Mouse (Mus musculus): Measurements from ENCODE around the gene Man1c1.

Gene Man1c1

DNA sequence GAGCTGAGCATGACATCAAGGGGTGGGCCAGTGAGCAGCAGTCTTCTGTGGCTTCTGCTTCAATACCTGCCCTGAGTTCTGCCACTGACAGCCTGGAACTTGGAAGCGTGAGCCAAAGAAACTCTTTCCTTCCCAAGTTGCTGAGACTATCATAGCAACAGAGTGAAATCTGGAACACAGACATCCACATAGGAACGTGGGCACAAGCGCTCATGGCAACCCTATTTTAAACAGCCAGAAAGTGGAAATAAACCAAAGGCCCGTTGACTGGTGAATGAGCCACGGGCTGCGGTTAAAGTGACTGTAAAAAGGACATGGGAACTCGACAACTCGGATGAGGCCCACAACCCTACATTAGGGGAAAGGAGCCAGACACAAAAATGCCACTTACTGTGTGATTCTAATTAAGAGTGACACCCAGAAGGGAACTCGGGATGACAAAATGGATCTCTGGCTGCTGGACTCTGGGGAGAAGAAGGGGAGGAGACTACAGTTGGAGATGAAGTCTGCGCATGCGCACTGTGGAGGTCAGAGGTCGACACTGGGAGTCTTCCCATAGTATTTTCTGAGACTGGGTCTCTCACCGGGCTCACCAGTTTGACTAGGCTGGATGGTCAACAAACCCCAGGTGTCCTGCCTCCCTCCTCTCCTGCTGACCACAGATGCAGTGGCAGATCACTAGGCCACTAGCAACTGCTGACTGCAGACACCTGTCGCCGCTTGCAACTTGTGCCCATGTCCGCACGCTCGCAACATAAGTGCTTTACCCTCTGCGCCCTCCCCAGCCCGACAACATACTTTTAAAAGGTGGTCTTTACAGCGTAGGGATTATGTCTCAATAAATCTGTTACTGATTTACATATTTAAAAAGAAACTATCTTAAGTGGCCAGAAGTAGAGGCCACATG is 58.8 kb downstream of the Man1c1 start:
- in situ Hi-C loops (cut with MboI, MseI): no loop called here

DNA sequence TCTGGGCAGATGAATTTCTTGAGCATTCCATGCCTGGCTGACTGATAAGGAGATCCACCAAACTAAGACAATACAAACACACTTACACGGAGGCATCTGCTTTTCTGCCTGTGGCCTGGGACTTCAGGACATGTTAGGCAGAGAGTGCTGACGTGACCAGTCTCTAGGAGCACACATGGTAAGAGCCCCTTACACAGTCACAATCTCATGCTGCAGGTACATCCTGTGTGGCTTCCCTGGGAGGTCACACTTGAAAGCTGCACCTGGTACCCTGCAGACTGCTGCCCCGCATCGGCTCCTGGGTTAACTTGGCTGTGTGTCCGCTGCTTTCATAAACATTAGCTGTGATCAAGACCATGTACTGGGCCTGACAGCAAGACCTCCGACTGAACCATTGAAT is 59.7 kb downstream of the Man1c1 start:
- in situ Hi-C loops (cut with MboI, MseI): no loop called here

DNA sequence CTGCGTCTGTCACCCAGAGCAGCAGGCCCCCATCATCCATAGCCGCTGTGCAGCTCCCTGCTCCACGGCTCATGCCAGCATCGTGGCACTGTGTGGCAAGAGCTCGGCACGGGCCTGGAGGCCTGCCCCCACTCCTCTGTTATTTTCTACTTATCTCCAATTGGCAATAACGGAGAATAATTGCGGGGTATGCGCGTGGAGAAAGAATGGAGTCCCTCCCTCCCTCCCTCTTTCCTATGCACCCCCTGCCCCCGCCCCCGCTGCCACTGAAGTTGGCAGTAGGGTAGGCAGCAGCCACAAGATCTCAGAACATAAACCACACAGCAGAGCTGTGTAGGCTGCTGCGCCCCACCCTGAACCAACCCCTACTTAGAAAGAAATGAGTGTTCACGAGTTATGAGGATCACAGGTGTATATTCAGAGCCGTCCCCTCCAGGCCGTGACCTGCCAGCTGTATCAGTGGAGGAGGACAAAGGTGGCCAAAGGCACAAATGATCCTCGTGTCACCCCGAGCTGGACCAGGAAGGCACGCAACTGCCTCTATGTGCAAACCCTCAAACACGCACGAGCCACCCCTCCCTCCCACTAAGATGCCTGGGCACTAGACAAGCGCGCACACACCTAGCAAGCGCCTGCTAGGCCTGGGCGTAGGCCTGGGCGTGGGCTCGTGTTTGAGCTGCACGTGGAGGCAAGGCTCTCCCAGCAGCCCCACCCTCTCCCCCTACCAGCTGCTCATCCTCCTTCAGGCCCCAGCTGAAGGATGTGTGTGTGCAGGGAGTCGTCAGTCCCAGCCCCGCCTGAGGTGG is 62.2 kb downstream of the Man1c1 start:
- in situ Hi-C loops (cut with MboI, MseI): no loop called here

DNA sequence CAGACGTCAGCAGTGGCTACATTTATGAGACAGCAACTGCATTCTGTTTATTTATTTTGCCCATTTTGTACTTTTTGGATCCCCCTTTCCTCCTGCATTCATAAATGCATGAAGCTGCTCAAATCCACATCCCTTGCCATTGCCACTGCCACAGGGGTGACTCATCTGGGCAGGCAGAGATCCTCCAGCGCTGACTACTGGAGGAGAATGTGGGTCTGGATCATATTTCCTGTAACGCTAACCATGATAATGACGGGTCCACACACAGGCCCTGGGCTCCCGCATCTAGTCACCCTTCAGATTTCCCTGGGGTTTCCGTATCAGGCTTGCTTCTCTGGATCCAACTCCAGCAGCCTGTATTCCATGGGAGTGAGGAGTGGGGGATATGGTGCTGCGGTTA is 64.8 kb downstream of the Man1c1 start:
- in situ Hi-C loops (cut with MboI, MseI): no loop called here

DNA sequence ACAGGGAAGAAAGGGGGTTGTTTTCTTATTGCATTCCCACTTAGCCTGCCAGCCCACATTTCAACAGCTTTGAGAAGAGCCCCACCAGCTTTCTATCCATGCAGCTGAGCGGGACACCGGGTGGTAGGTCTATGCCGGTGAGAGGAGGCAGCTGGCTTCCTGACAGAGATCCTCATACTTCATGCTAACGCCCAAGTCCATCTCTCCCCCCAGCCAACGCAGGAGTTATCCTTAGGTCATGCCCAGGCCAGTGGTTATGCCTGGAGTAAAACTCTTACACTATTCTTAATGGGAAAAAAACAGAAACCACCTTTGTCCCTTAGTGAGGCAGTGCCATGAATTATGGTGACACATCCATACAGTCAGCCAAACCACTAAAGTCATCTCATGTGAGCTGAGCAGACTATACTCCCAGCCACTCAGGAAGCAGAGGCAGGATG is 66.0 kb downstream of the Man1c1 start:
- in situ Hi-C loops (cut with MboI, MseI): no loop called here

DNA sequence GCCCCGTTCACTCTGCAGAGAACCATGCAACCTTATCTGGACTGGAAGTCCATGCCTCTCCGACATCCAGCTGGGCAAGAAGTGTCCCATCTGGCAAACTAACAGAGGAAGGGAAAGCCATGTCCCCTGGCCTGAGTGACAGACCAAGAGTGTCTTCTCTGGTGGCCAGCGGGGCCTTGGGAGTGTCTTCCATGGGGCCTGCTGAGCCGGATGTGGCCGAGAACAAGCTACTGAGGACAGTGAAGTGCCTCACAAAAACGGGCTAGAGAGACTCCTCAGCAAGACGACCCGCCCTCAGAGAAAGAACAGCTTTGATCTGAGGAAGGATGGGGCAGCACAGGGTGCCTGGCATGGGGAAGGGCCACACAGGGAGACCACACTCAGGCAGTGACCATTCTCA is 67.7 kb downstream of the Man1c1 start:
- in situ Hi-C loops (cut with MboI, MseI): no loop called here

DNA sequence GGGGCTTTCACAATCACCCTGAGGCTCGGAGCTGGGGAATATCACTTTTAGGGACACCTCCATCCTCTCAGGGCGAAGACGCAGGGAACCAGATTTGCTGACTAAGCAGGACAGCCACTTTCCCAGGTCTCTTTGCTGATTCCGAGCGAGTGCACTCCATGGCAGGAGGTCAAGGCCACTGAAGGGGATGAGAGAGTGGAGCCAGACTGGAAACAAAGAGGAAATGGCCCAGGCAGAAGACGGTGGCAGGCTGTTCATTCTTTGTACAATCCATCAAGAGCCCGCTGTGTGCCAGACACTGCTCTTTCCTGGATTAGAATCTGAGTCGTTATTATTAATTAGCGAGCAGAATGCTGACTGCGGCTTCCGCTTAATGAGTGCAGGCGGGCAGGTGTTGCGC is 70.1 kb downstream of the Man1c1 start:
- in situ Hi-C loops (cut with MboI, MseI): no loop called here

DNA sequence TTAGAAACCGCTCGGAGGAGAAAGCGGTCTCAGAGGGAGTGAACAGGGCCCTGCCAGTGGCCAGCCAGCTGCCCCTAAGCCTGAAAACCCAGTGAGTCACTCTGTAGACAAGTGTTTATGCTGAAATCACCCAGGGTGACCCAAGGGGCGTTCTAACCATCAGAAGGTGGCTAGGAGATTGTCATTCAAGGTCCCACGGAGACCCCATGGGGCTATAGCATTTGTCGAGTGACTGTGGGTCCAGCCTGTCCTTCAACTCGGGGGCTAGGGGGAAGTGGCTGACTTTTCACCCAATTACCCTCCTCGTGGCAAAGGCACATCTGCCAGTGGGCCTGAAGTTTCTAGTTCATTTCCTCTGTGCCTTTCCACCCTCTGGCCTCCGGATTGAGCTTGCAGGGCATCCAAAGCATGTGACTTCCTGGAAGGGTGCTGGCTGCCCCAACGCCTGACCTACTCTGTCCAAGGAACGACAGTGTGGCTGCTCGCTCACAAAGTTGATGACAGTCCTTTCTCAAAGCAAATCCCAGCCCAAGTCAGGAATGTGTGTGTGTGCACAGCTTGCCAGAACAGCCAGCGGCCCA is 71.9 kb downstream of the Man1c1 start:
- in situ Hi-C loops (cut with MboI, MseI): no loop called here

DNA sequence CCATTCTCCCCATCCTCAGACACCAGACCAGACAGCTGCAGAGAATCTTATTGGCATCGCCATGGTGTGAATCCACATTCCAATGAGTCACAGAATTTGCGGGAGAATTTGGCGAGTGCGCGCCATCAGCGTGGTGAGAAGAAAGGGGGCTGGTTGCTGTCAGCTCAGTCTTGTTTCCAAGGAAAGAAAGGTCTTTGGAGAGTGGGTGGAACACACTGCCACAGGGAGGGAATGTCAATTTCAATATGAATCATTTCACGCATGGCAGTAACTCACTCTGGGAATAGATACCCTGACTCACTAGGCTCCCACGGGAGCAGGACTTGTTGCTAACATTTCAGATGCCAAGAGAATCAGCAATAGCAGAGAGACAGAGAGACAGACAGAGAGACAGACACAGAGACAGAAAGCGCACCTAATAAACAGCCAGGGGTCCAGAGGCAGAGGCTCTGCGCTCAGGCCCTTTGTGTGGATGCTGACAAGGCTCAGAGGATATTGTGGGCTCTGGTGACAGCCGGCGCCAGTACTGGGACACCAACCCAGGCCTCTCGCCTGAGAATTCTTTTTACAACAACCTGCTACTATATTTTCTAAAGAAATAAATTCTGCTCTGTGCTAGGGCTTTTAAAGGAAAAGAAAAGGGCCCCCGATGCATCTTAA is 72.5 kb downstream of the Man1c1 start:
- in situ Hi-C loops (cut with MboI, MseI): no loop called here

DNA sequence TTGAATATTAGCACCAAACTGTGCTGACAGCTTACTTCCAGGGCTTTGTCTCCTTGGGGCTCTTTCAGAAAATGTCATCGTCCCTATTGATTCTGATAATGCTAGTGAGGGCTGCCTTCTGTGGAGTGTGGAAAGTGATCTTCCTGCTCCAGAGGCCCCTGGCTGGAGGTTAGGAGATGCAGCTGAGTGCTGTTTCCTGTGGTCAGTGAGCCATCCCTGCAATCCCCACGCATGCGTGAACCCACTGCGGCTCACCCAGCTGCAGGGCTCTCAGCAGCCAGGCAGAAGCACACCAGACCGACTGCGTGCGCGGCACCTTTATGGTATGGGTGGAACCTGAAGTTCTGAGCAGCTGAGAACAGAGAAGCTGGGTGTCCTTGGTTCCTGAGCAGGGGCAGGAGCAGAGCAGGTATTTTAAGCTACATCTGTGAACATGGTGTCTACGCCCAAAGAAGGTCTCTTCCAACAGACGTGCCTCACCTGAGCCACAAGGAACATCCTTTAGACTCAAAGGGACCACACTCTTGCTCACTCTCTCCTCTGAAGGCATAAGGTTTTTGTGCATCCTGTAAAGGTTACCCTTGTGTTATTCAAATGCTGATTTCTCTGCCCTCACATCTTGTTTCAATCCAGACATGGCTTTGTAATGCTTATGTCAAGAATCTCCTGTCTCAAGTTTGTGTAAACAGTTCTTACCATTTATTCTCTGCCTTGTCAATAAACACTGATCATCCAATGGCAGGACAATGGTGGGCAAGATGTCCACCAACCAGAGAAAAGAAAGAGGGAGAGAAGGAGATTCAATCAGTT is 75.3 kb downstream of the Man1c1 start:
- in situ Hi-C loops (cut with MboI, MseI): no loop called here

DNA sequence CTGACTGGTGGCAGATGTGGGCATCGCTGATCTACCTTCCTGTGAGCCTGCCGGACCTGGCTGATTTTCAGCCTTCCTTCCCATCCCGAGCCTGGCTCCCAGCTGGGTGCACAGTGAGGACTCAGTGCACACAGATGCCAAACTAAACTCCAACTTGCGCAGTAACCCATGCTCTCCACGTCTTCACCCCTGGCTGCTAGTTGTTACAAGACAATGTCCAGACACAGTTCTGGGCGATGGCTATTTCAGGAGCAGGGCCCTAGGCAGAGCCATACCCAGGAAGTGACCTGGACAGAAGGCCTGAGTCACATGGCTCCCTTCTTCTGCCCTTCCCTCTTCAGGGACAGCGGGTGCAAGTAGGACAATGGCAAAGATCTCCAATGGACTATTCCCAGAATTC is 76.0 kb downstream of the Man1c1 start:
- in situ Hi-C loops (cut with MboI, MseI): no loop called here

DNA sequence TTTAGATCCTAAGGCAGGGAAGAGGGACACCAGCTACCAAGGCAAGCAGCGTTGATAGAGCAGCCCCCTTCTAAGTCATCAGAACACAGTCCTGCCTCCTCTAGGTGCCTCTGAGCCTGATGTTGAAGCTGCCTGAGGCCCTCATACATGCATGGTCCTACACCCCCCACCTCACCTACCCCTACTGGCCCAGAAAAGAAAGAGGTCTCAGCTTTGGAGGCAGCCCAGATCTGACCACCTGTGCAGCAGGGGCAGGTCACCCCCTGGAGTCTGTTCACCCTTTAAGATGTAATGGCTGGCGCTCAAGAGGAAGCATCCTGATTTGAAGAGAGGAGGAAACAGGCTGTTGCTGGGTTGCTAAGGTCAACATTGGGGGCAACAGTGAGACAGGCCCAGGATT is 77.2 kb downstream of the Man1c1 start:
- in situ Hi-C loops (cut with MboI, MseI): no loop called here

DNA sequence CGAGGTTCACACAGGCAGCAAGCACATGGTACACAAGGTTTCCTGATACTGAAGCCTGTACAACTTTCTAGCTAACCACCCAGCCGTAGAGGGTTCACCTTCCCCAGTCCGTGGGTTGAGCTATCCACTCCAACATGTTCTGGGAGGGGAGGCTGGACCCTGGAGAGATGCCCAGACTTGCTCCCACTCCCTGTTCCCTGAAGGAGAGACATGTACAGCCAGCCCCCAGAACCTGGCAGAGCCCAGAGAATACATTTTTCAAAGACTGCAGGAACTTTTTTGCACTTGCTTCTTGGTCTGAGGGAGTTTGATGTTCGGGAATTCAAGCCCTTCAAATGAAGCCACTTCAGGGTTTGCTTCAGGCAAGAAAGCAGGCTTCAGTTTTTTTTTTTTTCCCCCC is 77.7 kb downstream of the Man1c1 start:
- in situ Hi-C loops (cut with MboI, MseI): no loop called here

DNA sequence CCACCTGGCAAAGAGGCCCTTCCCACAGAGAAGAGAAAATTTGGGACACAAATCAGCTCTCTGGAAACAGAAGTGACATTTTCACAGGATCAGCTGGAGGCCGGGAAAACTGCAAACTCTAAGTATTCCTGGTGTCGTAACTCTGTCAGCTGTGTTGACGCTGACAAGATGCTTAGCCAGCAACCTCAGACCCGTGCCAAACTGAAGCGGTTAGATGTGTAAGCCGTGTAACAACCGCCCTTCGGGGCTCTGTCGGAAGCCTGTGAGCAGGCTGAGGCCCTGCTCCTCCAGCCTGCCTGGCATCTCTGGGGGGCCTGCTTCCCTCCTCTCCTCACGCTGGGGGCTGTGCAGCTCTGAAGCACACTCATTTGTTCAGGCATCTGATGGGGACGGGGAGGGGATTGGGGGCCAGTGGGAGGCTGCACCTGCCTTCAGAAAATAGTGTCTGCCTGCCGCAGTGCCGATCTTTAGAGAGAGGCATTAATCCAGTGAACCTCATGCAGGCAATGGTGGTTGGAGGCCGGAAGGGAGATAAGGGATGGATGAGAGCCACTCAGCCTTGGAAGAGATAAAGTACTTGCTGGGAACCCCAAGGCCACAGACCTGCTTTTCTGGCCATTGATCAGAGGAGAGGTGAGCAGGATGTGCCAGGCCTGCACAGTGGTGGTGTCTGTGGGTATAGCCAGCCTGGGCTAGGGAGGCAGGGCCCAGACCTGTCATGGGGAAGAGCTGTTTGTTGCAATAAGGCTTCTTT is 79.8 kb downstream of the Man1c1 start:
- in situ Hi-C loops (cut with MboI, MseI): no loop called here

DNA sequence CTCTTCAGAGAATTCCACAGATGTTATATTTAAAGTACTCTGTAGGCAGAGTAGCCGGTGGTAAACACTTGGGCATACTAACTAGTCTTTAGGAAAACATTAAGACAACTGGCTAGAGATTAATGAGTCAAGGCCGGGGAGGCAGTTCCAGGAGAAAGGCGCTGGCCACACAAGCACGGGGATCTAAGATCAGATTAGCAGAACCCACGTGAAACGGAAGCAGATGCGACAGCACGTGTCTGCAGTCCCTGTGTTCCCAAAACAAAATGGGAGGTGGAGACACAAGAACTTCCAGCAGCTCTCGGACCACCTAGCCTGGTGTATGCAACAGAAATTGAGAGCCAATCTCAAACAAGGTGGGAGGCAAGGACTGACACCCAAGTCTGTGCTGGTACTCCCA is 82.4 kb downstream of the Man1c1 start:
- in situ Hi-C loops (cut with MboI, MseI): no loop called here

DNA sequence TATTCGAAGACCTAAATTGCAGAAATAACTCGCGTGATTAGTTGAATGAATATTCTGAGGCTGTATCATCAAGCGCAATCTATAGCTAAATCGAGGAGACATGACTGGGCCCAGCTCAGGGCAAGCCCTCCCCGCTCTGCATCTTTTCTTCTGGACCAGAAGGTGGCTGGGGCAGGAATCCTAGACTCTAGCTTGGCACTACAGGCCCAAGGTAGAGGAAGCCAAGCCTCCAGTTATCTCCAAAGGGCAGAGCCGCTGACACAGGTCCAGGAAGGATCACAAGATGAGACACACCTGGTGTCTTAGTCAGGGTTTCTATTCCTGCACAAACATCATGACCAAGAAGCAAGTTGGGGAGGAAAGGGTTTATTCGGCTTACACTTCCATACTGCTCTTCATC is 83.8 kb downstream of the Man1c1 start:
- in situ Hi-C loops (cut with MboI, MseI): no loop called here

DNA sequence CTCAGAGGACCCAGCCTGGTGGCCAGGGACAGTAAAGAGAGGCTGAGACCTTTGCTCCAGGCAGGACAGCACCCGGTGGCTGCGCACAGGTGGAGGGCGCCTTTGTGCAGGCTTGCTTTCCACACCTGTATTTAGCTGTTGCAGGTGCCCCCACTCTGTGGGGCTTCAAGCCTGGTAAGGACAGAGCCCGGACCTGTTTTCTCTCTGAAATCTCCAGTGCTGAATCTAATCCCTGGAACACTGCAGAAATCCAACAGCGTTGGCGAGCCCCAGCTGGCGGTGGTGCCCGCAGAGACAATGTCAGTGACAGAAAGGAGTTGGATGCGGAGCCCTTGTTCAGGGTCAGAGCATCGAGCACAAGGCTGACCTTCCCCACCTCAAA is 84.6 kb downstream of the Man1c1 start:
- in situ Hi-C loops (cut with MboI, MseI): loop anchor here in 1 of 2 experiments (10.0 kb wide), 1 partner anchor 1765 kb away; no protein-coding TSS in a partner anchor

DNA sequence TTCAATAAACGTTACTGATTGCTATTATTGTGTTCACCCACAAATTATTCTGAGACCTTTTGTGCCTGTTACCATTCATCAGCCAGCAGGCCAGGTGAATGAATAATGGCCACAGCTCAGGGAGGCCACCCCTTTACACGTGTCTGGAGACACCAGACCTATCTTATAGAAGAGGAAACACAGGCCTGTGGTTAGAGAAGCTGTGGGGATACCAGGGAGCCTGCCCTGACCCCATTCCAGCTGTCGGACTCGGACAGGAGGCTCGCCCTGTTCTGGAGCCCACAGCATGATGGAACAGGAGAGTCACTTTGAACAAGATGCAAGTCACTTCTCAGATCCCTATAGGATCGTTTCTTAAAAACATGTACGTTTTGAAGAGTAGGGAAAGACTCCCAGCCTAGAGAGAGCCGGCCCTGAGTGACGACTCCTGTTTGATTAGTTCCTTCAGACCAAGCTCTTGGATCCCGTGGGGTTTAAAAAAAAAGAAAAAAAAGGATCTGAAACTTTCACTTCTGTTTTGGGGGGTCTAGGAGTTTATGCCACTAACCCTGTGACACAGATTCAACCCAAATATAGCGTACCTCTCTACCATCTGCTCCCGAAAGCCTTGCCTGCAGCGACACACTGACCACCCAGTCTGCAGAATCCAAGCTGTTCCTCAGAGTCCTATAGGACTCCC is 85.1 kb downstream of the Man1c1 start:
- in situ Hi-C loops (cut with MboI, MseI): loop anchor here in 1 of 2 experiments (10.0 kb wide), 1 partner anchor 1764 kb away; no protein-coding TSS in a partner anchor

DNA sequence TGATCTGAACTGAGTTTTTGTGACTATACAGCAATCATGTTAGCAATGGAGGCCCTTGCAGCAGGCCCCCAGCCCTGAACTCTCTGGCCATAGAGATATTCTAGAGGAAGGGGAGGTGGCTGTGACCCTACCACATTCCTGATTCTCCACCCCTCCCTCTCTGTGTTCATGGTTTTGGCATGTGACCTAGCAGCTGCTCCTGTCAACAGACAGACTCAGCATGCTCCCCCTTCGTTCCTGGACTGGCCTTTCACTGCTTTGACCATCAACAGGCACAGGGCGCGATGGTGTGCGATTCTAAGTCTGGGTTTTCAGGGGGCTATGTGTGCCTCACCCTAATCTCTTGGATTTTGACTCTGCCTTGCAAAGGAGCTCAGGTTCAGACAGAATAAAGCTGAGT is 86.3 kb downstream of the Man1c1 start:
- in situ Hi-C loops (cut with MboI, MseI): loop anchor here in 1 of 2 experiments (10.0 kb wide), 1 partner anchor 1763 kb away; no protein-coding TSS in a partner anchor
